Mouse (Mus musculus): ENCODE results near the gene Zbtb48. TPM values are rescaled to one million over a fixed set of nuclear protein-coding genes. Genes with fewer than 3 reads are reported as not detected.
A peak's percentile ranks its signal among the peaks of the same experiment; 100 is the strongest.

Gene Zbtb48
- polyA plus RNA-seq, 1 experiment = 26.8 TPM

DNA sequence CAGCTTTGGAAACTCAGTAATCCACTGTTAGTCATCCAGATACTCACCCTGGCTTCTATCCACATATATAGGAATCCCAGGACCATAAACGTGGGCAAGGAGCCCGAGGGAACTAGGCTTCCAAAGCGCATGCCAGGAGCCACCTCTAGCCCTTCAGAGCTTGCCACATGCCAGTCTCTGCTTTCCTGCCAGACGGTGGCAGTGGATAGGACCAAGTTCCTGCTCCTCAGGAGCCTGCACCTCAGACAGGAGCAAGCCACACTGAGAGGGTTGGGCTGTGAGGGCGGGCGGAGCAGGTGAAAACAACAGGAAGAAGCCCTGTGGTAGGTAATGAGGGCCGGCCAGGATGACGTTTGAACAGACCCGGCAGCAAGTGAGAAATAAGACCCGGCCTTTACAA lies 41.6 kb downstream of the Zbtb48 start:
- DNase-seq (ENCODE audit: low read depth) = no peak
- TF ChIP-seq CTCF (IDR thresholded peaks at IDR 0.05; ENCODE audit: borderline replicate concordance, extremely low read depth, insufficient read depth, insufficient read length) (no peak), POLR2A (IDR thresholded peaks at IDR 0.05; ENCODE audit: borderline replicate concordance, extremely low read depth, insufficient read depth, insufficient read length, poor library complexity, severe bottlenecking) (no peak)

DNA sequence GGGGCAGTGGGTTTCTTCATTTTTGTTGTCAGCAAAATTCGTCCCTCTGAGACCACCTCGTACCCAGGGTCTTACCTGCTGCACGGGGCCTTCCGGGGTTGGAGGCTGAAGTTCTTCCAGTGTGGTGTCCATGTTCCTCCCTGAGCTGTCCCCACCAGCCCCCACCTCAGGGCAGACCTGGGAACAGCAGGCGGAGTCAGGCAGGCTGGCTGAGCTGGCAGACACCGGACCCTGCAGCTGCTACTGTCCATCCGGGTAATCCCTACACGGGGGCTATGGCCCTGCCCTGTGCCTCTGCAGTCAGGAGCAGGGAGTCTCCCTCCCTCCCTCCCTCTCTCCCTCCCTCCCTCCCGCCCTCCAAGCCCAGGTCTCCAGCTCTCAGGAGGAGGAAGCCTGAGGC lies 43.9 kb downstream of the Zbtb48 start:
- DNase-seq (ENCODE audit: low read depth) = no peak
- TF ChIP-seq CTCF (IDR thresholded peaks at IDR 0.05; ENCODE audit: borderline replicate concordance, extremely low read depth, insufficient read depth, insufficient read length) (no peak), POLR2A (IDR thresholded peaks at IDR 0.05; ENCODE audit: borderline replicate concordance, extremely low read depth, insufficient read depth, insufficient read length, poor library complexity, severe bottlenecking) (no peak)

GRCm38 (mm10) chr4:151983043-151983442 lies 44.4 kb downstream of the Zbtb48 start:
- TF ChIP-seq CTCF (IDR thresholded peaks at IDR 0.05; ENCODE audit: borderline replicate concordance, extremely low read depth, insufficient read depth, insufficient read length) = no peak
- no peak for TF ChIP-seq POLR2A (IDR thresholded peaks at IDR 0.05; ENCODE audit: borderline replicate concordance, extremely low read depth, insufficient read depth, insufficient read length, poor library complexity, severe bottlenecking)
- no peak for DNase-seq (ENCODE audit: low read depth)

- peak; percentile 100 for TF ChIP-seq CTCF (IDR thresholded peaks at IDR 0.05; ENCODE audit: borderline replicate concordance, extremely low read depth, insufficient read depth, insufficient read length)
- no peak for TF ChIP-seq POLR2A (IDR thresholded peaks at IDR 0.05; ENCODE audit: borderline replicate concordance, extremely low read depth, insufficient read depth, insufficient read length, poor library complexity, severe bottlenecking)
- peak; percentile 80 for DNase-seq (ENCODE audit: low read depth)
These were observed 46.1 kb downstream of the Zbtb48 start for GRCm38 (mm10) chr4:151981363-151981762.

GRCm38 (mm10) chr4:151980699-151981098 lies 46.8 kb downstream of the Zbtb48 start:
- TF ChIP-seq POLR2A (IDR thresholded peaks at IDR 0.05; ENCODE audit: borderline replicate concordance, extremely low read depth, insufficient read depth, insufficient read length, poor library complexity, severe bottlenecking) (no peak), CTCF (IDR thresholded peaks at IDR 0.05; ENCODE audit: borderline replicate concordance, extremely low read depth, insufficient read depth, insufficient read length) (peak; percentile 10; the same call in 1 of the 2 replicates)
- no peak for DNase-seq (ENCODE audit: low read depth)

GRCm38 (mm10) chr4:151977748-151978147 lies 49.7 kb downstream of the Zbtb48 start:
- TF ChIP-seq CTCF (IDR thresholded peaks at IDR 0.05; ENCODE audit: borderline replicate concordance, extremely low read depth, insufficient read depth, insufficient read length) (peak; percentile 95), POLR2A (IDR thresholded peaks at IDR 0.05; ENCODE audit: borderline replicate concordance, extremely low read depth, insufficient read depth, insufficient read length, poor library complexity, severe bottlenecking) (no peak)
- peak; percentile 81 for DNase-seq (ENCODE audit: low read depth)

DNA sequence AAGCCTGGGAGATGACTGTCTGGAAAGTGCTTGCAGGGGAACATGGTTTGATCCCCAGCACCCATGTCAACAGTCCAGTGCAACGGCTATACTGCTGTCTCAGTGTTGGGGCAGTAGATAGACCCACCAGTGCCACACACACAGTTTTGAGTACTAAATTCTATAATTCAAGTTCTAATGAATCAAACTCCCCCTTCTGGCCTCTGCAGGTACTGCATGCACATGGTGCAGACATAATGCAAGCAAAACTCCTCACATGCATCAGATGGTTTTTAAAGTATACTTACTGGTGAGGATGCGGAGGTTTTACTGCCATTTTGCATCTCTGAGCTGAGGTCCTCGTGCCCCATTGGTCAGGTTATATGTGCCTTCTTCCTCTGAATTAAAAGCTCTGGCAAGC lies 52.0 kb downstream of the Zbtb48 start:
- no peak for TF ChIP-seq POLR2A (IDR thresholded peaks at IDR 0.05; ENCODE audit: borderline replicate concordance, extremely low read depth, insufficient read depth, insufficient read length, poor library complexity, severe bottlenecking)
- TF ChIP-seq CTCF (IDR thresholded peaks at IDR 0.05; ENCODE audit: borderline replicate concordance, extremely low read depth, insufficient read depth, insufficient read length) = peak; percentile 52; the same call in 1 of the 2 replicates
- DNase-seq (ENCODE audit: low read depth) = no peak

DNA sequence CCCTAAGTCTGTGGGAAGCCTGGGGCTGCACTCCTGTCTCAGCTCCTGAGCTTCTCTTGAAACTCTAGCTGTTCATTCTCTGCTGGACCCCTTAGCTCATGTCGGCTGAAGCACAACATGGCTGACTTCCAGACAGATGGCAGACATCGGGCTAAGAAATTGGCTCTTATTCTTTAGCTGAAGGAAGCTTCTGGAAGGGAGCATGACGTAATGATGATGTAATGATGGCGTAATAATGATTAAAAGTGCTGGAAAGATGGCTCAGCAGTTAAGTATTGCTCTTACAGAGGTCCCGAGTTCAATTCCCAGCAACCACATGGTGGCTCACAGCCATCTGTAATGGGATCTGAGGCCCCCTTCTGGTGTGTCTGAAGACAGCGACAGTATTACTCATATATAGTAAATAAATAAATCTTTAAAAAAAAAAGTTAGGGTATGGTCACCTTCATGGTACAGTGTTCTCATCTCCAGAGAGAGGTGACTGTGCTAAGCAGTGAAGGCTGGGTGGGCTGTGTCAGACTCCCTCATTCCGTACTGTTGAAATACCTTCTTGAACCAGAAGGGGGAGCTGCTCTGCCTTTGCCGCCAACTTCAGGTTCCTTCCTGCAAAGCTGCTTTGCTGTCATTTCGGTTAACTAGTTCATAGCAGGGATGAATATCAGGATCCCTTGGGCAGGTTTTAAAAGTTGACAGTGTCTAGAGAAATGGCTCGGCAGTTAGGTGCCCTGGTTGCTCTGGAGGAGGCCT lies 55.1 kb downstream of the Zbtb48 start:
- DNase-seq (ENCODE audit: low read depth) = peak; percentile 43
- no peak for TF ChIP-seq POLR2A (IDR thresholded peaks at IDR 0.05; ENCODE audit: borderline replicate concordance, extremely low read depth, insufficient read depth, insufficient read length, poor library complexity, severe bottlenecking)
- peak; percentile 71 for TF ChIP-seq CTCF (IDR thresholded peaks at IDR 0.05; ENCODE audit: borderline replicate concordance, extremely low read depth, insufficient read depth, insufficient read length)

Other genes starting within 250 kb of the Zbtb48 start
- gene Camta1, start 165.8 kb downstream of the Zbtb48 start, polyA plus RNA-seq (2012; rRNA removed) = 64.3 and 92.9 TPM in 2 replicates
- gene Dnajc11, start 94.0 kb downstream of the Zbtb48 start, polyA plus RNA-seq (2012; rRNA removed) = 84.0 and 84.3 TPM in 2 replicates
- 37.9 and 43.4 TPM in 2 replicates for gene Thap3, start 38.7 kb downstream of the Zbtb48 start, polyA plus RNA-seq (2012; rRNA removed)
- gene Phf13, start 31.4 kb downstream of the Zbtb48 start, polyA plus RNA-seq (2012; rRNA removed) = 18.4 and 19.6 TPM in 2 replicates
- gene Klhl21, start 18.9 kb downstream of the Zbtb48 start, polyA plus RNA-seq (2012; rRNA removed) = 3.7 and 5.0 TPM in 2 replicates
- gene Tas1r1, start 10.9 kb upstream of the Zbtb48 start, polyA plus RNA-seq (2012; rRNA removed) = 0.37 and 0.58 TPM in 2 replicates
- 23.4 and 28.8 TPM in 2 replicates for gene Nol9, start 11.7 kb upstream of the Zbtb48 start, polyA plus RNA-seq (2012; rRNA removed)
- 14.0 and 18.6 TPM in 2 replicates for gene Plekhg5, start 44.8 kb upstream of the Zbtb48 start, polyA plus RNA-seq (2012; rRNA removed)
- 3.8 and 4.4 TPM in 2 replicates for gene Tnfrsf25, start 88.3 kb upstream of the Zbtb48 start, polyA plus RNA-seq (2012; rRNA removed)
- gene Espn, start 124.7 kb upstream of the Zbtb48 start, polyA plus RNA-seq (2012; rRNA removed) = 0.38 and 0.48 TPM in 2 replicates
- gene Hes2, start 131.2 kb upstream of the Zbtb48 start, polyA plus RNA-seq (2012; rRNA removed) = not detected in 2 replicates
- gene Acot7, start 150.5 kb upstream of the Zbtb48 start, polyA plus RNA-seq (2012; rRNA removed) = 178 and 244 TPM in 2 replicates
- 31.2 and 44.3 TPM in 2 replicates for gene Gpr153, start 246.6 kb upstream of the Zbtb48 start, polyA plus RNA-seq (2012; rRNA removed)